In genomic region chr2:178684026-178684958, GRCm38 (mm10) we compare ENCODE assay signal across 16 mouse cellular contexts.
A peak's percentile ranks its signal among the peaks of the same experiment; 100 is the strongest.
DNase-seq lines count a peak whose midpoint lies in the region; ATAC-seq and TF ChIP-seq lines count a peak whose summit lies in the region.
"Had no signal": no experiment of that assay in that cellular context is flagged by ENCODE, and none has a peak within 500 bp of the region (broad histone marks: within the 10 kb centered on the region; RNA-seq: fewer than 3 reads in every experiment).

No protein-coding gene starts in this region.

- TF ChIP-seq CTCF in liver, embryonic 14.5 days (IDR thresholded peaks at IDR 0.05; ENCODE audit: low read depth): no peak
- no peak for TF ChIP-seq CTCF in intestine, postnatal 0 days (IDR thresholded peaks at IDR 0.05; ENCODE audit: low read depth)

- 0 out of 2 replicates have a peak, but pooled peaks cover under 1% of the 10 kb centered on the region for H3K27me3 ChIP-seq in heart, embryonic 10.5 days (ENCODE audit: insufficient read depth, poor library complexity, severe bottlenecking)
- no peaks in the 10 kb centered on the region for H3K27me3 ChIP-seq in heart, embryonic 11.5 days (ENCODE audit: control insufficient read depth, insufficient read depth, low read length)
- H3K27me3 ChIP-seq in liver, embryonic 14.5 days (ENCODE audit: control insufficient read depth, insufficient read depth, low read length): no peaks in the 10 kb centered on the region
- no peaks in the 10 kb centered on the region for H3K27me3 ChIP-seq in intestine, postnatal 0 days (replicated peaks; ENCODE audit: control insufficient read depth, insufficient read depth, low read length)
- H3K27me3 ChIP-seq: limb, embryonic 15.5 days; stomach, embryonic 15.5 days had no signal

- no peak for DNase-seq in heart, embryonic 10.5 days (ENCODE audit: low spot score)
- DNase-seq in liver, embryonic 14.5 days (ENCODE audit: low read depth in 3 of 3, low spot score in 3 of 3): no peak
- no peak for DNase-seq in liver
- no peak for DNase-seq in layer of hippocampus, adult 9-11 months
- DNase-seq in ovary, postnatal 10 days (ENCODE audit: low spot score): no peak
- DNase-seq: cerebellum, postnatal 10 days; heart, adult 2 months; heart, postnatal 10 days; lung, postnatal 36 days; spleen, adult 18-20 months had no signal

- 0 out of 2 replicates have a peak overlapping the region, but pooled peaks have one; percentile 52 for H3K27ac ChIP-seq in heart, embryonic 10.5 days
- no peak overlapping the region for H3K27ac ChIP-seq in heart, embryonic 11.5 days (ENCODE audit: low read depth, low read length)
- H3K27ac ChIP-seq in liver, embryonic 14.5 days: no peak overlapping the region
- H3K27ac ChIP-seq in intestine, postnatal 0 days (ENCODE audit: low read depth, low read length): no peak overlapping the region
- H3K27ac ChIP-seq: heart, adult 2 months; limb, embryonic 15.5 days; stomach, embryonic 15.5 days had no signal

- H3K4me1 ChIP-seq in heart, embryonic 10.5 days: peaks cover 36% of the 10 kb centered on the region
- 0 out of 2 replicates have a peak, but pooled peaks cover 6% of the 10 kb centered on the region for H3K4me1 ChIP-seq in heart, embryonic 11.5 days (ENCODE audit: control insufficient read depth, insufficient read depth, low read length)
- peaks cover 0 to 12% of the 10 kb centered on the region in 2 experiments; a peak in 2 of 4 replicates for H3K4me1 ChIP-seq in liver, embryonic 14.5 days (replicated peaks; ENCODE audit: control insufficient read depth in 2 of 2, insufficient read depth in 2 of 2, low read length in 1 of 2)
- H3K4me1 ChIP-seq in intestine, postnatal 0 days (replicated peaks; ENCODE audit: control insufficient read depth, insufficient read depth, low read length): peaks cover 2% of the 10 kb centered on the region; the same call in 1 of the 2 replicates
- H3K4me1 ChIP-seq: stomach, embryonic 15.5 days had no signal

- H3K9me3 ChIP-seq in heart, embryonic 10.5 days: no peaks in the 10 kb centered on the region
- H3K9me3 ChIP-seq in heart, embryonic 11.5 days (replicated peaks; ENCODE audit: control insufficient read depth, low read length): no peaks in the 10 kb centered on the region
- H3K9me3 ChIP-seq in liver, embryonic 14.5 days (ENCODE audit: control insufficient read depth, low read length): no peaks in the 10 kb centered on the region
- H3K9me3 ChIP-seq in intestine, postnatal 0 days (ENCODE audit: control insufficient read depth): no peaks in the 10 kb centered on the region
- H3K9me3 ChIP-seq: limb, embryonic 15.5 days; stomach, embryonic 15.5 days had no signal

- no peak overlapping the region for H3K4me3 ChIP-seq in heart, embryonic 10.5 days
- no peak overlapping the region for H3K4me3 ChIP-seq in heart, embryonic 11.5 days (ENCODE audit: low read depth, low read length)
- H3K4me3 ChIP-seq in liver, embryonic 14.5 days (ENCODE audit: insufficient read depth in 1 of 2, low read depth in 2 of 2, low read length in 2 of 2): no peak overlapping the region
- no peak overlapping the region for H3K4me3 ChIP-seq in intestine, postnatal 0 days (ENCODE audit: low read depth, low read length)
- H3K4me3 ChIP-seq: heart, adult 2 months; limb, embryonic 15.5 days; stomach, embryonic 15.5 days had no signal

- ATAC-seq in heart, embryonic 11.5 days (replicated peaks; ENCODE audit: insufficient number of reproducible peaks, low FRiP score, low TSS enrichment): no peak
- ATAC-seq in liver, embryonic 14.5 days (ENCODE audit: insufficient read depth): peak; percentile 24; the same call in 1 of the 2 replicates
- peak; percentile 23; the same call in 1 of the 2 replicates for ATAC-seq in intestine, postnatal 0 days
- peak; percentile 38 for ATAC-seq in megakaryocyte progenitor cell, adult 5-6 weeks (replicated peaks; ENCODE audit: poor library complexity)
- ATAC-seq: forebrain, embryonic 16.5 days had no signal

- H3K4me2 ChIP-seq in heart, embryonic 11.5 days: no peak overlapping the region
- H3K4me2 ChIP-seq in liver, embryonic 14.5 days (ENCODE audit: low read depth): no peak overlapping the region
- H3K4me2 ChIP-seq in intestine, postnatal 0 days (replicated peaks; ENCODE audit: low read depth): no peak overlapping the region
- H3K4me2 ChIP-seq: limb, embryonic 15.5 days; stomach, embryonic 15.5 days had no signal

- TF ChIP-seq EP300 in liver, embryonic 14.5 days (IDR thresholded peaks at IDR 0.05; ENCODE audit: low read depth): no peak

- whole genome bisulfite sequencing in heart, embryonic 10.5 days: 57% methylated on average over 9 of the region's 9 CpGs
- 52% methylated on average over 9 of the region's 9 CpGs for WGBS in heart, embryonic 11.5 days (ENCODE audit: insufficient replicate concordance)
- 38% methylated on average over 9 of the region's 9 CpGs for WGBS in liver, embryonic 14.5 days (ENCODE audit: insufficient replicate concordance)
- 53% methylated on average over 9 of the region's 9 CpGs for WGBS in intestine, postnatal 0 days

- no peaks in the 10 kb centered on the region for H3K36me3 ChIP-seq in heart, embryonic 10.5 days
- H3K36me3 ChIP-seq in heart, embryonic 11.5 days (ENCODE audit: control insufficient read depth, insufficient read depth, low read length): no peaks in the 10 kb centered on the region
- no peaks in the 10 kb centered on the region for H3K36me3 ChIP-seq in liver, embryonic 14.5 days (replicated peaks; ENCODE audit: control insufficient read depth, insufficient read depth, low read depth)
- H3K36me3 ChIP-seq in intestine, postnatal 0 days (ENCODE audit: control insufficient read depth, insufficient read depth): no peaks in the 10 kb centered on the region
- H3K36me3 ChIP-seq: limb, embryonic 15.5 days; stomach, embryonic 15.5 days had no signal

- H3K9ac ChIP-seq in heart, embryonic 11.5 days (ENCODE audit: low read depth, low read length): no peak overlapping the region
- no peak overlapping the region for H3K9ac ChIP-seq in liver, embryonic 14.5 days (replicated peaks)
- H3K9ac ChIP-seq in intestine, postnatal 0 days (ENCODE audit: low read depth, low read length): no peak overlapping the region
- H3K9ac ChIP-seq: limb, embryonic 15.5 days; stomach, embryonic 15.5 days had no signal
